Mouse (Mus musculus) embryonic facial prominence, embryonic 10.5 days (tissue): Measurements from ENCODE around the gene Hist1h2bj. TPM values are rescaled to one million over a fixed set of nuclear protein-coding genes. Genes with fewer than 3 reads are reported as not detected.
"Not testable (repeated sequence)": the region's sequence is repeated elsewhere in the genome, so short reads cannot be mapped to it uniquely, and the experiment has no call there.

Experiments used
- DNase-seq: peaks from one replicate; pipeline ENCODE4 v3.0.0-alpha.2; 2017; ENCODE audit warnings: low spot score
- H3K27ac ChIP-seq: fragments of 300-500 bp; sonication (generic); replicated peaks from 2 replicates; pipeline ENCODE4 v1.5.1; 2016; ENCODE audit warnings: mild to moderate bottlenecking
- H3K27me3 ChIP-seq: fragments of 300-500 bp; sonication (generic); replicated peaks from 2 replicates; pipeline ENCODE4 v1.6.1; 2016; ENCODE audit warnings: low read depth, mild to moderate bottlenecking; ENCODE audit not compliant: poor library complexity, severe bottlenecking
- H3K36me3 ChIP-seq: fragments of 300-500 bp; sonication (generic); replicated peaks from 2 replicates; pipeline ENCODE4 v1.6.1; 2016; ENCODE audit warnings: mild to moderate bottlenecking, moderate library complexity
- H3K4me1 ChIP-seq: fragments of 300-500 bp; sonication (generic); 2 replicates; pipeline ENCODE4 v1.6.1; 2016
- H3K4me3 ChIP-seq: fragments of 300-500 bp; sonication (generic); 2 replicates; pipeline ENCODE4 v1.5.1; 2016; ENCODE audit warnings: mild to moderate bottlenecking, moderate library complexity
- H3K9me3 ChIP-seq: fragments of 300-500 bp; sonication (generic); 2 replicates; pipeline ENCODE4 v1.6.1; 2016; ENCODE audit warnings: mild to moderate bottlenecking
- WGBS: fragments of 180-500 bp; shearing (Covaris S2); methylation state at CpG from one replicate; pipeline ENCODE4 v1.1.7; 2016; 5-methylcytosine and 5-hydroxymethylcytosine counted together
- microRNA-seq: library from miRNA; unstranded; fragments of <30 nt; microRNA quantifications from one replicate; pipeline ENCODE4, GENCODE M21; 2017
- polyA plus RNA-seq: library from polyadenylated mRNA; unstranded; fragments of >200 nt; fragmentation: Nextera tagmentation; extraction: Ambion mirVana; gene quantifications from 2 replicates; pipeline ENCODE4 v1.2.1, GENCODE M21; 2016

Gene Hist1h2bj
- polyA plus RNA-seq, 1 experiment from 2014 or later: 15.1 TPM

- WGBS: 79% methylated on average over 2 of the region's 2 CpGs
- H3K4me3 ChIP-seq: no peak overlapping the region
- H3K27me3 ChIP-seq: no peaks in the 10 kb centered on the region
- H3K9me3 ChIP-seq: no peaks in the 10 kb centered on the region
- 0 out of 2 replicates have a peak overlapping the region, but pooled peaks have one; percentile 44 for H3K27ac ChIP-seq
- DNase-seq: no peak
- no peaks in the 10 kb centered on the region for H3K36me3 ChIP-seq
- H3K4me1 ChIP-seq: peaks cover 14% of the 10 kb centered on the region; the same call in 1 of the 2 replicates
Observed at GRCm38 (mm10) chr13:22049041-22049440, 6.0 kb downstream of the Hist1h2bj start.

- H3K27ac ChIP-seq: peak overlapping the region; percentile 83
- 1% methylated on average over 14 of the region's 14 CpGs for WGBS
Observed at GRCm38 (mm10) chr13:22049737-22050440, 6.9 kb downstream of the Hist1h2bj start.

GRCm38 (mm10) chr13:22050591-22051522 lies 7.8 kb downstream of the Hist1h2bj start:
- no peaks in the 10 kb centered on the region for H3K27me3 ChIP-seq
- no peaks in the 10 kb centered on the region for H3K9me3 ChIP-seq
- H3K4me3 ChIP-seq: peak overlapping the region; percentile 63
- peak overlapping the region; percentile 83 for H3K27ac ChIP-seq
- H3K36me3 ChIP-seq: no peaks in the 10 kb centered on the region
- WGBS: under 1% methylated on average over 52 of the region's 52 CpGs
- peaks cover 12% of the 10 kb centered on the region; the same call in 1 of the 2 replicates for H3K4me1 ChIP-seq
- peak; percentile 97 for DNase-seq

More at GRCm38 (mm10) chr13:22049737-22050440, 6.9 kb downstream of the Hist1h2bj start:
- H3K27me3 ChIP-seq: no peaks in the 10 kb centered on the region
- no peaks in the 10 kb centered on the region for H3K36me3 ChIP-seq
- DNase-seq: peak; percentile 87
- H3K9me3 ChIP-seq: no peaks in the 10 kb centered on the region
- peaks cover 12% of the 10 kb centered on the region; the same call in 1 of the 2 replicates for H3K4me1 ChIP-seq
- H3K4me3 ChIP-seq: peak overlapping the region; percentile 63

GRCm38 (mm10) chr13:22051523-22051859 lies 8.5 kb downstream of the Hist1h2bj start:
- no peak for DNase-seq
- peak overlapping the region; percentile 83 for H3K27ac ChIP-seq
- no peaks in the 10 kb centered on the region for H3K36me3 ChIP-seq
- 10% methylated on average over 5 of the region's 5 CpGs for WGBS
- peaks cover 12% of the 10 kb centered on the region; the same call in 1 of the 2 replicates for H3K4me1 ChIP-seq
- no peaks in the 10 kb centered on the region for H3K9me3 ChIP-seq
- no peaks in the 10 kb centered on the region for H3K27me3 ChIP-seq
- peak overlapping the region; percentile 63 for H3K4me3 ChIP-seq

GRCm38 (mm10) chr13:22053754-22054153 lies 10.7 kb downstream of the Hist1h2bj start:
- no peak for DNase-seq
- Histone ChIP-seq H3K4me3 (no peak overlapping the region), H3K4me1 (peaks cover 12% of the 10 kb centered on the region; the same call in 1 of the 2 replicates), H3K36me3 (no peaks in the 10 kb centered on the region), H3K9me3 (no peaks in the 10 kb centered on the region), H3K27ac (no peak overlapping the region), H3K27me3 (no peaks in the 10 kb centered on the region)
- WGBS: 96% methylated on average over 1 of the region's 1 CpGs

DNA sequence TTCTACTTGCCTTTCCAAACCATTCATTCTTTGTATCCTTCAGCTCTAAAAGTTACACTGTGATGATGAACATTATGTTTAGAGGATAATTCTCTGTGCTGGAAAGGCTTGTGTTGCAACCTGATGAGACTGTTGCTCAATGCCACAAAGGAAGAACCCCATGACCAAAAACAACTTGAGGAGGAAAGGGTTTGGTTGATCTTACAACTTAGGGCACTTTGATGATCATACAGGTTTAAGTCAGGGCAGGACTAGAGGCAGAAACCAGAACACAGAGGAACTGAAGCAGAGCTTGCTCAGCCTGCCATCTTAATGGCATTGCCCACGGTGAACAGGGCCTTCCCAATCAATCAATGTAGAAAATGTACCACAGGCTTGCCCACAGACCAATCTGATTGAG lies 18.4 kb downstream of the Hist1h2bj start:
- H3K27ac ChIP-seq: no peak overlapping the region
- 90% methylated on average over 1 of the region's 1 CpGs for WGBS
- no peaks in the 10 kb centered on the region for H3K4me1 ChIP-seq
- H3K4me3 ChIP-seq: no peak overlapping the region
- no peak for DNase-seq
- H3K27me3 ChIP-seq: no peaks in the 10 kb centered on the region
- H3K9me3 ChIP-seq: no peaks in the 10 kb centered on the region
- H3K36me3 ChIP-seq: no peaks in the 10 kb centered on the region

DNA sequence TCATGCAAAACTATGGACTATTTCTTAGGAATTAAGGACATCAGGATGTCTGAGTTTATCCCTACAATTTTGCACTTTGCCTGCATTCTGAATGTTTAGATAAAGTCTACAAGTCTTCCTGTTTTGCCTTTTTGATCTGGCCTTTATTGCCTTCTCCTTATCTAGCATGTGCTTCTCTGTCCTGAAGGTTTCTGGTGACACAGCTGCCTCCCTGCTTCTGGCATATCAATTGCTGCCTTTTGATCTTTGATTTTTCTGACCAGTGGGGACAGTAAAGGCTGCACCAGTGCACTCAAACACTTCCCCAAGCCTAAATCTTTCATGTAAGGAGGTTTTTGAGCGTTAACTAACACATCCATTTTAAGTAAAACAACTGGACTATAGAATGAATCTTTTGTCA lies 20.5 kb downstream of the Hist1h2bj start:
- Histone ChIP-seq H3K27me3 (no peaks in the 10 kb centered on the region), H3K36me3 (no peaks in the 10 kb centered on the region)
- 85% methylated on average over 1 of the region's 1 CpGs for WGBS

GRCm38 (mm10) chr13:22084140-22084539 lies 41.1 kb downstream of the Hist1h2bj start, which contains the start of gene Vmn1r188:
TSS of gene Vmn1r188 (plus strand) at chr13:22084440.
- not testable (repeated sequence) for H3K27ac ChIP-seq, H3K27me3 ChIP-seq, H3K9me3 ChIP-seq, H3K4me1 ChIP-seq, DNase-seq, H3K36me3 ChIP-seq, H3K4me3 ChIP-seq
- WGBS: 83% methylated on average over 1 of the region's 1 CpGs

More for the DNA sequence above, 20.5 kb downstream of the Hist1h2bj start:
- no peaks in the 10 kb centered on the region for H3K4me1 ChIP-seq
- H3K4me3 ChIP-seq: no peak overlapping the region
- H3K9me3 ChIP-seq: no peaks in the 10 kb centered on the region
- no peak for DNase-seq
- H3K27ac ChIP-seq: no peak overlapping the region

Small RNAs within 50 kb of the gene (microRNA-seq; reads per million reads assigned to microRNA genes)
- gene Gm26300 (not detected), gene Gm44390 (not detected), gene Gm44486 (not detected)

Other genes starting within 250 kb of the Hist1h2bj start
- 21.7 and 23.9 TPM in 2 replicates for gene Hist1h2bq, start 233.0 kb upstream of the Hist1h2bj start, polyA plus RNA-seq
- gene Hist1h2ao, start 232.7 kb upstream of the Hist1h2bj start, polyA plus RNA-seq: not detected in 2 replicates
- not detected in 2 replicates for gene Hist1h4m, start 231.5 kb upstream of the Hist1h2bj start, polyA plus RNA-seq
- gene Hist1h4n, start 211.0 kb upstream of the Hist1h2bj start, polyA plus RNA-seq: 9.3 and 10.5 TPM in 2 replicates
- 6,093 and 6,114 TPM in 2 replicates for gene Hist1h2ap, start 209.7 kb upstream of the Hist1h2bj start, polyA plus RNA-seq
- 21.7 and 24.2 TPM in 2 replicates for gene Hist1h2br, start 209.5 kb upstream of the Hist1h2bj start, polyA plus RNA-seq
- gene Zfp184, start 98.1 kb upstream of the Hist1h2bj start, polyA plus RNA-seq: 23.1 and 24.9 TPM in 2 replicates
- gene Pom121l2, start 62.0 kb upstream of the Hist1h2bj start, polyA plus RNA-seq: 0.06 TPM in 1 of 2 replicates, not detected in the other
- 0.13 and 0.54 TPM in 2 replicates for gene Prss16, start 33.5 kb upstream of the Hist1h2bj start, polyA plus RNA-seq
- 8.0 and 8.8 TPM in 2 replicates for gene Hist1h2ah, start 7.6 kb upstream of the Hist1h2bj start, polyA plus RNA-seq
- gene Hist1h2bk, start 7.3 kb upstream of the Hist1h2bj start, polyA plus RNA-seq: 8.5 and 10.0 TPM in 2 replicates
- gene Hist1h4i, start 1.9 kb upstream of the Hist1h2bj start, polyA plus RNA-seq: 37.1 and 38.7 TPM in 2 replicates
- gene Hist1h2ag, start 270 bp upstream of the Hist1h2bj start, polyA plus RNA-seq: 75.8 and 77.8 TPM in 2 replicates
- gene Vmn1r188, start 41.2 kb downstream of the Hist1h2bj start, polyA plus RNA-seq: not detected in 2 replicates
- not detected in 2 replicates for gene Vmn1r189, start 62.6 kb downstream of the Hist1h2bj start, polyA plus RNA-seq
- gene Vmn1r191, start 140.8 kb downstream of the Hist1h2bj start, polyA plus RNA-seq: not detected in 2 replicates
- gene Vmn1r192, start 147.9 kb downstream of the Hist1h2bj start, polyA plus RNA-seq: not detected in 2 replicates
- not detected in 2 replicates for gene Vmn1r193, start 179.9 kb downstream of the Hist1h2bj start, polyA plus RNA-seq
- not detected in 2 replicates for gene Vmn1r194, start 201.0 kb downstream of the Hist1h2bj start, polyA plus RNA-seq
- gene Vmn1r195, start 227.3 kb downstream of the Hist1h2bj start, polyA plus RNA-seq: not detected in 2 replicates
- not detected in 2 replicates for gene Vmn1r196, start 246.7 kb downstream of the Hist1h2bj start, polyA plus RNA-seq